Mouse (Mus musculus) stomach, postnatal 0 days (tissue): ENCODE results near the gene Card10.

Experiments used
- CTCF ChIP-seq: IDR thresholded peaks from 2 replicates; pipeline ENCODE4 v1.5.1; 2016; ENCODE audit warnings: antibody characterized with exemption, low read depth, mild to moderate bottlenecking, moderate library complexity
- EP300 ChIP-seq: optimal IDR thresholded peaks from 2 replicates; pipeline ENCODE3; 2016; ENCODE audit warnings: antibody characterized with exemption

DNA sequence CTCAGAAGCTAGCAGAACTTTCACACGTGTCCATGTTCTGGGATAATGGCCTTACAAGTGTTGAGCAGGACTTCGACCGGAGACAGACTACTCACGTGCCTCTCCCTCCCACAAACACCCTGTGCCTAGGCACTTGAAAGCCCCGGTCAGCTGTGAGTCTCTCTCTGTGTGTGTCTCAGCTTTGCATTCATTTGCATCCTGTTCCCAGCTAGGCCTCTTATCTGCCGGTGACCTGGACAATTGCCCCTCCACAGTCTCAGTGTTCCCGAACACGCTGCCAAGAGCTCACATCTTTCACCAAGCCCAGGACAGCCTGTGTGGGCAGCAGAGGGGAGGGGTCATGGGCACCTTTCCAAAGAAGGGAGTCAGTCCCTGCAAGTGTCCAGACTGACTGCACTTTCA, 658 bp upstream of the Card10 start:
- TF ChIP-seq CTCF (no peak), EP300 (no peak)
